20 mouse cellular contexts compared by ENCODE assay signal in genomic region chr2:49169766-49170165, GRCm38 (mm10).
A peak's percentile ranks its signal among the peaks of the same experiment; 100 is the strongest.
DNase-seq lines count a peak whose midpoint lies in the region; ATAC-seq and TF ChIP-seq lines count a peak whose summit lies in the region.
"Had no signal": no experiment of that assay in that cellular context is flagged by ENCODE, and none has a peak within 500 bp of the region (broad histone marks: within the 10 kb centered on the region; RNA-seq: fewer than 3 reads in every experiment).

No protein-coding gene starts in this region.

- ATAC-seq in frontal cortex, adult (ENCODE audit: low TSS enrichment), result peak; percentile 89
- ATAC-seq in intestine, postnatal 0 days, result no peak
- ATAC-seq: forebrain, embryonic 13.5 days; forebrain, postnatal 0 days; hindbrain, embryonic 16.5 days; inflammation-experienced regulatory T-cells, adult 6 months had no signal

- DNase-seq in frontal cortex, postnatal 36 days (ENCODE audit: low spot score in 2 of 2), result no peak
- peak; percentile 54 for DNase-seq in cerebellum, adult 8-10 months
- DNase-seq in cerebellum, postnatal 14 days, result peak; percentile 77 to 81
- no peak for DNase-seq in left cerebral cortex, adult 18-20 months (ENCODE audit: low spot score in 2 of 2)
- no peak for DNase-seq in thymus, postnatal 10 days (ENCODE audit: low spot score in 2 of 2)
- DNase-seq: adrenal gland, postnatal 10 days; forebrain, postnatal 0 days; gastrocnemius, postnatal 36 days; heart, adult 11 months; heart, postnatal 10 days; heart, postnatal 4 days; kidney, adult 11 months had no signal

- no peak overlapping the region for H3K27ac ChIP-seq in intestine, postnatal 0 days (ENCODE audit: low read depth, low read length)
- H3K27ac ChIP-seq: embryonic facial prominence, embryonic 13.5 days; forebrain, embryonic 13.5 days; heart, embryonic 10.5 days; hindbrain, embryonic 12.5 days had no signal

- TF ChIP-seq CTCF in intestine, postnatal 0 days (IDR thresholded peaks at IDR 0.05; ENCODE audit: low read depth), result no peak

- no peaks in the 10 kb centered on the region for H3K36me3 ChIP-seq in intestine, postnatal 0 days (ENCODE audit: control insufficient read depth, insufficient read depth)
- H3K36me3 ChIP-seq: heart, embryonic 10.5 days had no signal

- H3K4me3 ChIP-seq in intestine, postnatal 0 days (ENCODE audit: low read depth, low read length), result no peak overlapping the region
- H3K4me3 ChIP-seq: embryonic facial prominence, embryonic 13.5 days; forebrain, embryonic 13.5 days; heart, embryonic 10.5 days; hindbrain, embryonic 12.5 days had no signal

- WGBS in intestine, postnatal 0 days, result 93% methylated on average over 3 of the region's 3 CpGs

- H3K9ac ChIP-seq in intestine, postnatal 0 days (ENCODE audit: low read depth, low read length), result no peak overlapping the region
- H3K9ac ChIP-seq: embryonic facial prominence, embryonic 13.5 days; forebrain, embryonic 13.5 days; forebrain, postnatal 0 days; hindbrain, embryonic 12.5 days had no signal

- no peaks in the 10 kb centered on the region for H3K4me1 ChIP-seq in intestine, postnatal 0 days (replicated peaks; ENCODE audit: control insufficient read depth, insufficient read depth, low read length)
- H3K4me1 ChIP-seq: embryonic facial prominence, embryonic 13.5 days; forebrain, embryonic 13.5 days; heart, embryonic 10.5 days; hindbrain, embryonic 12.5 days had no signal

- no peak overlapping the region for H3K4me2 ChIP-seq in intestine, postnatal 0 days (replicated peaks; ENCODE audit: low read depth)
- H3K4me2 ChIP-seq: embryonic facial prominence, embryonic 13.5 days; forebrain, embryonic 13.5 days; hindbrain, embryonic 12.5 days had no signal

- no peaks in the 10 kb centered on the region for H3K9me3 ChIP-seq in intestine, postnatal 0 days (ENCODE audit: control insufficient read depth)
- H3K9me3 ChIP-seq: embryonic facial prominence, embryonic 13.5 days; forebrain, embryonic 13.5 days; heart, embryonic 10.5 days; hindbrain, embryonic 12.5 days had no signal

- H3K27me3 ChIP-seq in intestine, postnatal 0 days (replicated peaks; ENCODE audit: control insufficient read depth, insufficient read depth, low read length), result no peaks in the 10 kb centered on the region
- H3K27me3 ChIP-seq: embryonic facial prominence, embryonic 13.5 days; forebrain, embryonic 13.5 days; hindbrain, embryonic 12.5 days had no signal

Comparison
In these comparisons a context has a peak if more than half of its experiments do, and no peak if none do; other contexts are left out.
1. DNase-seq: peak in cerebellum, adult 8-10 months (single experiment) and cerebellum, postnatal 14 days (2 of 2); none in frontal cortex, postnatal 36 days (0 of 2), left cerebral cortex, adult 18-20 months (0 of 2) and thymus, postnatal 10 days (0 of 2).